Mouse (Mus musculus) regulatory T cell (primary cell): ENCODE measurements at regions not wholly inside any gene's neighbourhood (a gene's known extent, or its start where the extent isn't known, plus 50 kb on each side); places are given as distances from the start of the nearest gene placed in this dataset.

ENCODE experiments used
- in situ Hi-C: fragments of 300-600 bp; cut with MboI, MseI; formaldehyde crosslinking; loops from one replicate; pipeline ENCODE4 v1.15.1; 2025; ENCODE audit warnings: high pct_unique_total_duplicates

DNA sequence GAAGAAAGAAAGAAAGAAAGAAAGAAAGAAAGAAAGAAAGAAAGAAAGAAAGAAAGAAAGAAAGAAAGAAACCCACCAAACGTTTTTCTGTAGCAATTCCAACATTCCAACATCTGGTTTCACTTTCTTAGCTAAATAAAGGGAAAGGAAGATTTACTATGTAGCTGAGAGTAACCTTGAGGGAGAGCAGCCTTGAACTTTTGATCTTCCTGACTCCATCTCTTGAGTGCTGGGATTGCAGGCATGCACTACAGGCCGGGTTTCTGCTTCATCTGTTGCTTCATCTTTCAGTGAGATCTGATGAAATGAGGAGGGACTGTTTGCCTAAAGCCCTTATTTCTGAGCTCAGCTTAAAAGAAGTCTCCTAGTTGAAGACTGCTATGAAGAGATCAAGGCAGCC lies 57.8 kb upstream of the Tmem164 start:
- in situ Hi-C loops: no loop called here

DNA sequence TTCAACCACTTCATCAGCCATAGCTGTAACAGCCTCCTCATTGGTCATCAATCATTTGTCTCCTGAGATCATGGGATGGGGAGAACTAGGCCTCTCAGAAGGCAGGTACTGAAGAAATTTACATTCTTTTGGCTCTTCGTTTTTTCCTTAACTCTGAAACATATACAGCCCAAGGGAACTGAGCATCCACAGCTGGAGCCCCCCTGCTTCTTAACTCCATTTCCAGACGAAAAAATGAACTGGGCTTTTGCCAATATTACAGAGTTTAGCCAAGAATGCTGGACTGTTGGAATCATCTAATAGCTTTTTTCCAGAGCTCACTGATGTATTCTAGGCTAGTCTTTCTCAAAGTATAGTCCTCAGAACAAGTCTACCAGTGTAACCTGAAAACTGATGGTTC lies 57.3 kb upstream of the Tmem164 start:
- in situ Hi-C loops: no loop called here
